Mouse (Mus musculus) E14TG2a.4 (cell line): ENCODE results near the gene Nckap5.
"Not testable (repeated sequence)": the region's sequence is repeated elsewhere in the genome, so short reads cannot be mapped to it uniquely, and the experiment has no call there.

Experiments
- H3K27me3 ChIP-seq: 2 replicates; pipeline ENCODE4 v1.6.1; 2014; ENCODE audit warnings: low read length, control low read depth; ENCODE audit not compliant: insufficient read depth
- H3K36me3 ChIP-seq: 2 replicates; pipeline ENCODE4 v1.6.1; 2014; ENCODE audit warnings: low read length, control low read depth; ENCODE audit not compliant: insufficient read depth
- H3K4me1 ChIP-seq: replicated peaks from 2 replicates; pipeline ENCODE4 v1.6.1; 2014; ENCODE audit warnings: low read depth, low read length, control low read depth
- H3K4me3 ChIP-seq: replicated peaks from 2 replicates; pipeline ENCODE4 v1.5.1; 2014; ENCODE audit warnings: mild to moderate bottlenecking, low read length
- H3K9me3 ChIP-seq: 2 replicates; pipeline ENCODE4 v1.6.1; 2014; ENCODE audit warnings: low read length, control low read depth
- CTCF ChIP-seq: conservative IDR thresholded peaks from 2 replicates; pipeline ENCODE4 v1.5.1; 2014; ENCODE audit warnings: low read length
- NANOG ChIP-seq: IDR thresholded peaks from 2 replicates; pipeline ENCODE4 v1.6.1; 2014; ENCODE audit warnings: borderline replicate concordance, low read length, mixed read lengths
- POU5F1 ChIP-seq: IDR thresholded peaks from 2 replicates; pipeline ENCODE4 v1.6.1; 2014; ENCODE audit warnings: low read length, borderline replicate concordance

Gene Nckap5

GRCm38 (mm10) chr1:126051491-126051890 lies 779.1 kb downstream of the Nckap5 start:
- Histone ChIP-seq H3K27me3 (no peaks in the 10 kb centered on the region), H3K4me1 (peaks cover 7% of the 10 kb centered on the region), H3K9me3 (no peaks in the 10 kb centered on the region), H3K4me3 (no peak overlapping the region), H3K36me3 (no peaks in the 10 kb centered on the region)
- no peak for TF ChIP-seq CTCF
- TF ChIP-seq NANOG: no peak
- TF ChIP-seq POU5F1: no peak

GRCm38 (mm10) chr1:126042886-126043285 lies 787.7 kb downstream of the Nckap5 start:
- Histone ChIP-seq H3K9me3 (no peaks in the 10 kb centered on the region), H3K27me3 (no peaks in the 10 kb centered on the region), H3K4me1 (no peaks in the 10 kb centered on the region), H3K4me3 (no peak overlapping the region), H3K36me3 (no peaks in the 10 kb centered on the region)
- TF ChIP-seq NANOG: no peak

DNA sequence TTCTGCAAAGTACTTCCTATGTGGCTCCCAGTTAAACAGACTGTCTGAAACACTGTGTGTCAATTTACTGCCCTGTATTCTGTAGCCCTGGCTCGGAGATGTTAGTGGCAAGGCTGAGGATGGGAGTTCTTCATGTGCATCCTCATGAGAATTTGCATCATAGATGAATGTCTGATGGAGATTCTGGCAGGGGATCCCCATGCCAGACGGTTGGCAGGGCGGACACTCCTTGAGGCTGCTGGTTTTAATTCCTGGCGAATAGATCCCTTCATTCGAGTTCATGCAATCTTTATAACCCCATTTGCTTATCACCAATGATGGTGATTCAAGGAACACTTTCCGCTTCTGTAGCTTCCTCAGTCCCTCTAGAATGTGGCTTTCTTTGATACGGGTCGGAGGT lies 803.1 kb downstream of the Nckap5 start:
- H3K4me1 ChIP-seq: no peaks in the 10 kb centered on the region
- no peaks in the 10 kb centered on the region for H3K27me3 ChIP-seq
- no peaks in the 10 kb centered on the region for H3K36me3 ChIP-seq
- no peaks in the 10 kb centered on the region for H3K9me3 ChIP-seq
- H3K4me3 ChIP-seq: no peak overlapping the region
- TF ChIP-seq CTCF (no peak), NANOG (no peak), POU5F1 (no peak)

DNA sequence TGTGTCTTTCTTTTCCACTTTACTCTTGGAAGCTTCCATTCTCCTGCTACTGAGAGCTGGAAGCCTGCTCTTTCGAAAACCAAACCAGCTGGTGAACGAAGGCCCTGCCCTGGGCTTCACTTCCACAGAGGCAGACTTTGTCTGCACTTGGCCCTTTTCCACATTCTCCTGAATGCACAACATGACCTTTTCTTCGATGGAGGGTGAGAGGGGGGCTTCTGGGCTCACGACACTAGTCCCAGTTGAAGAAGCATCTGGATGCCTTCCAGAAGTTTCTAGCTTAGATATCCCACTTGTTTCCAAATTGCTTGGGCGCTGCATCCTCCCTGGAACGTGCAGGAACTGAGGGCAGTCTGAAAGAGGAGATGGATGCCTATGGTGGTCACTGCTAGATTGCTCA lies 806.1 kb downstream of the Nckap5 start:
- H3K4me1 ChIP-seq: no peaks in the 10 kb centered on the region
- no peak overlapping the region for H3K4me3 ChIP-seq
- H3K36me3 ChIP-seq: no peaks in the 10 kb centered on the region
- no peaks in the 10 kb centered on the region for H3K9me3 ChIP-seq
- TF ChIP-seq CTCF: no peak
- no peak for TF ChIP-seq NANOG
- TF ChIP-seq POU5F1: no peak
- H3K27me3 ChIP-seq: no peaks in the 10 kb centered on the region

GRCm38 (mm10) chr1:126022959-126023358 lies 807.6 kb downstream of the Nckap5 start:
- no peak overlapping the region for H3K4me3 ChIP-seq
- H3K36me3 ChIP-seq: no peaks in the 10 kb centered on the region
- no peaks in the 10 kb centered on the region for H3K9me3 ChIP-seq
- no peaks in the 10 kb centered on the region for H3K27me3 ChIP-seq
- no peak for TF ChIP-seq POU5F1
- TF ChIP-seq NANOG: no peak
- TF ChIP-seq CTCF: no peak
- no peaks in the 10 kb centered on the region for H3K4me1 ChIP-seq

- not testable (repeated sequence) for H3K4me1 ChIP-seq, H3K36me3 ChIP-seq, H3K9me3 ChIP-seq, H3K4me3 ChIP-seq, H3K27me3 ChIP-seq
Measured at GRCm38 (mm10) chr1:126018654-126019053, 811.9 kb downstream of the Nckap5 start.

DNA sequence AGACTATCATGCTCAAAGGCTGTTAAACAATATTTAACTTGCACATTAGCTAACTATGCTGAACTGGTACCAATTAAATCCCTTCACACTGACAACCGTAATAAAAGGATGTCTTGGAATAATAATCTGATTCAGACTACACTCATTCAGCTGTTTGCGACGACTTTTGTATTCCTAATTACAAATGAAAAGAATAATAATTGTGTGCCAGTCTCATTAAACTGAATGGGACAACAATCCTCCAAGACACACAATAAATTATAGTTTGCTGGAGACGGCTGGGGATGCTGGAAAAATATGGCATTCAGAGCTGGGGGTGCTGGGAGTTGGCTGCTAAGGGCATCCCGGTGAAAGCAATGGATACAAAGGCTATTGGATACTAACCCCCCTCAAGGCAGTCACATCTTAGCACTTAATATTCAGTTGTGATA lies 818.9 kb downstream of the Nckap5 start:
- H3K27me3 ChIP-seq: no peaks in the 10 kb centered on the region
- H3K4me3 ChIP-seq: no peak overlapping the region
- H3K4me1 ChIP-seq: no peaks in the 10 kb centered on the region
- H3K36me3 ChIP-seq: no peaks in the 10 kb centered on the region
- H3K9me3 ChIP-seq: no peaks in the 10 kb centered on the region
- no peak for TF ChIP-seq NANOG
- no peak for TF ChIP-seq CTCF
- no peak for TF ChIP-seq POU5F1

GRCm38 (mm10) chr1:126007571-126007970 lies 823.0 kb downstream of the Nckap5 start:
- Histone ChIP-seq H3K9me3 (no peaks in the 10 kb centered on the region), H3K4me3 (no peak overlapping the region), H3K27me3 (no peaks in the 10 kb centered on the region), H3K36me3 (no peaks in the 10 kb centered on the region), H3K4me1 (no peaks in the 10 kb centered on the region)
- no peak for TF ChIP-seq NANOG
- no peak for TF ChIP-seq CTCF
- TF ChIP-seq POU5F1: no peak

DNA sequence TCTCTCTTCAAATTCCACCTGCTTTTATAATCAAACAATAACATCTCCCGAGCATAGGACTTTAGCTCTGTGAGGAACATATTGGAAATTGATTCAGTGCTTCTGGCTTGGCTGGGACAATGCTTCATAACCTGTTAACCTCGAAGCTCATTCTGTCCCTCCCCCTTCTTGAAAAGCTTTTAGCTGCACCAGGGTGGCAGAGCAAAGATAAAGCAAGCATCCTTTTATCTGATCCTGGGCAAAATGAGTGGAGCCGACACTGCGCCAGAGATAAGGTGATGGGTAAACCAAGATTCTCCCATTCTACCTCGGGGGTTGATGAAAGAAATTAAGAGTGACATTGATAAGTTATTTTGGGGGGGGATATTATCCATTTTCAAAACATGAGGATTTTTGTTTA lies 824.9 kb downstream of the Nckap5 start:
- no peak for TF ChIP-seq POU5F1
- TF ChIP-seq CTCF: no peak
- TF ChIP-seq NANOG: no peak
- Histone ChIP-seq H3K4me3 (no peak overlapping the region), H3K27me3 (no peaks in the 10 kb centered on the region), H3K4me1 (no peaks in the 10 kb centered on the region), H3K9me3 (no peaks in the 10 kb centered on the region), H3K36me3 (no peaks in the 10 kb centered on the region)
